Mouse (Mus musculus) kidney, postnatal 0 days (tissue): ENCODE results near the gene Gm3045. TPM values are rescaled to one million over a fixed set of nuclear protein-coding genes. Genes with fewer than 3 reads are reported as not detected.

Experiments
- ATAC-seq: fragments of 200-750 bp; cut with Nextera tagmentation; replicated peaks from 2 replicates; pipeline ENCODE4 v1.8.0; 2017; ENCODE audit warnings: low read depth, moderate number of reproducible peaks, moderate TSS enrichment, moderate library complexity; ENCODE audit not compliant: low FRiP score
- DNase-seq: peaks from one replicate; pipeline ENCODE4 v3.0.0-alpha.2; 2016; ENCODE audit warnings: low spot score
- H3K27ac ChIP-seq: fragments of 300-500 bp; sonication (generic); 2 replicates; pipeline ENCODE4 v1.5.1; 2014; ENCODE audit warnings: mild to moderate bottlenecking
- H3K27me3 ChIP-seq: fragments of 300-500 bp; sonication (generic); 2 replicates; pipeline ENCODE4 v1.6.1; 2014; ENCODE audit warnings: low read length, mixed read lengths; ENCODE audit not compliant: insufficient read depth
- H3K36me3 ChIP-seq: fragments of 300-500 bp; sonication (generic); 2 replicates; pipeline ENCODE4 v1.6.1; 2014; ENCODE audit warnings: low read length, mixed read lengths; ENCODE audit not compliant: insufficient read depth
- H3K4me1 ChIP-seq: fragments of 300-500 bp; sonication (generic); replicated peaks from 2 replicates; pipeline ENCODE4 v1.6.1; 2014; ENCODE audit warnings: antibody characterized with exemption, low read length, mixed read lengths; ENCODE audit not compliant: insufficient read depth
- H3K4me2 ChIP-seq: fragments of 300-500 bp; sonication (generic); 2 replicates; pipeline ENCODE4 v1.6.1; 2014; ENCODE audit warnings: mild to moderate bottlenecking, low read length, moderate library complexity, mixed read lengths
- H3K4me3 ChIP-seq: fragments of 300-500 bp; sonication (generic); replicated peaks from 2 replicates; pipeline ENCODE4 v1.5.1; 2014; ENCODE audit warnings: low read depth, low read length
- H3K9ac ChIP-seq: fragments of 300-500 bp; sonication (generic); 2 replicates; pipeline ENCODE4 v1.6.1; 2014; ENCODE audit warnings: low read depth, low read length
- H3K9me3 ChIP-seq: fragments of 300-500 bp; sonication (generic); replicated peaks from 2 replicates; pipeline ENCODE4 v1.6.1; 2016; ENCODE audit warnings: low read length, inconsistent platforms, mixed read lengths
- CTCF ChIP-seq: IDR thresholded peaks from 2 replicates; pipeline ENCODE4 v1.5.1; 2016; ENCODE audit warnings: antibody characterized with exemption, low read depth, mild to moderate bottlenecking, moderate library complexity
- WGBS: fragments of 180-500 bp; shearing (Covaris S2); extraction: QIAGEN DNeasy Blood & Tissue Kit; methylation state at CpG from one replicate; pipeline ENCODE4 v1.1.7; 2014; 5-methylcytosine and 5-hydroxymethylcytosine counted together
- polyA plus RNA-seq: library from polyadenylated mRNA; unstranded; fragments of >200 nt; fragmentation: Nextera tagmentation; extraction: Ambion mirVana; gene quantifications from 2 replicates; pipeline ENCODE4 v1.2.1, GENCODE M21; 2015

The Gm3045 gene
- polyA plus RNA-seq, 1 experiment from 2014 or later = not detected

GRCm38 (mm10) chr13:56449239-56450030 is 23.0 kb downstream of the Gm3045 start:
- Histone ChIP-seq H3K9me3 (no peaks in the 10 kb centered on the region), H3K9ac (no peak overlapping the region), H3K4me1 (no peaks in the 10 kb centered on the region), H3K27me3 (no peaks in the 10 kb centered on the region), H3K36me3 (no peaks in the 10 kb centered on the region), H3K4me3 (no peak overlapping the region), H3K27ac (0 out of 2 replicates have a peak overlapping the region, but pooled peaks have one; percentile 5), H3K4me2 (no peak overlapping the region)
- no peak for TF ChIP-seq CTCF
- ATAC-seq = no peak
- 69% methylated on average over 10 of the region's 10 CpGs for WGBS
- DNase-seq = no peak

- H3K4me2 ChIP-seq = no peak overlapping the region
- H3K4me1 ChIP-seq = no peaks in the 10 kb centered on the region
- DNase-seq (no peak), ATAC-seq (no peak; the same call in 1 of the 2 replicates)
- H3K9ac ChIP-seq = no peak overlapping the region
- no peaks in the 10 kb centered on the region for H3K9me3 ChIP-seq
- H3K27me3 ChIP-seq = no peaks in the 10 kb centered on the region
- H3K36me3 ChIP-seq = no peaks in the 10 kb centered on the region
- 0 out of 2 replicates have a peak overlapping the region, but pooled peaks have one; percentile 5 for H3K27ac ChIP-seq
- H3K4me3 ChIP-seq = no peak overlapping the region
- peak; percentile 44; the same call in 1 of the 2 replicates for TF ChIP-seq CTCF
- 80% methylated on average over 8 of the region's 8 CpGs for WGBS
Observed at GRCm38 (mm10) chr13:56450035-56450434, 23.6 kb downstream of the Gm3045 start.

DNA sequence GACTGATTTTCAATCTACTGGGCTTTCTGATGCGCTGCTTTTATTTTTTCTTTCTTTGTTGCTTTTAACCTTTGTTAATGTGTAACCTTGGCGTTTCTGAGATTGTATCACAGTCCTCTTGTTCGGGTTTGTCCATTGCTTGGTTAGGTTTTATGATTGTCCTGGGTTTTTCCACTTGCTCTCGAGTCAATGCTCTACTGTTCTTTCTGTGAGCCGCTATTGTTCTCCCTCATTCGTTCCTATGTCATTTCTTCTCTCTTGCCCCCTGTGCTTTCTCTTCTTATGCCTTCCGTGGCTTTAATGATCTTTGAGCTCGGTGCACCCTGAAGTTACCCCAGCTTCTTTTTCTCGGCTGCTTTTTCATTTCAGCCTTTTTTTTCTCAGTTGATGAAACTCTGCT is 31.6 kb downstream of the Gm3045 start:
- H3K9me3 ChIP-seq = no peaks in the 10 kb centered on the region
- no peaks in the 10 kb centered on the region for H3K36me3 ChIP-seq
- 41% methylated on average over 9 of the region's 9 CpGs for WGBS
- H3K27me3 ChIP-seq = no peaks in the 10 kb centered on the region
- ATAC-seq (peak; percentile 49; the same call in 1 of the 2 replicates), DNase-seq (peak; percentile 26)
- no peak for TF ChIP-seq CTCF
- H3K9ac ChIP-seq = no peak overlapping the region
- H3K4me1 ChIP-seq = no peaks in the 10 kb centered on the region
- H3K4me3 ChIP-seq = no peak overlapping the region
- peak overlapping the region; percentile 23; the same call in 1 of the 2 replicates for H3K4me2 ChIP-seq
- H3K27ac ChIP-seq = peak overlapping the region; percentile 39

DNA sequence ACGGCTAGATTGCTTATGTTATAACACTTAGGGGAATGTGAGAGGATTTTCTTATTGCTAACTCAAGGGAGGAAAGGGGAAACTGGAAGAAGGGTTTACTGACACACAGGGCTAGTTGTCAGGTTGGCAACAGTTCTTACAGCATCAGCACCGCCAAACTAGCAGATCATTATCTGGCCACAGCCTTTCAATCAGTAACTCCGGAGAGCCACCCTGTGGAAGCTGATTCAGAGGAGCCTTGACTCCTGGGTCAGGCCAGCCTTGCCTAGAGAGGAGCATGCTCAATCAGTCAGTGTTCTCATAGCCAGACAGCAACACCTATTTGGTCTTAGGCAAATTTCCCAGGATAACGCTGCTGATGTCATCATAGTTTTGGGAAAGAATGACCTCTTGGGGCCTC is 35.1 kb downstream of the Gm3045 start:
- Histone ChIP-seq H3K4me2 (no peak overlapping the region), H3K9me3 (no peaks in the 10 kb centered on the region), H3K36me3 (no peaks in the 10 kb centered on the region), H3K27ac (no peak overlapping the region), H3K4me1 (no peaks in the 10 kb centered on the region), H3K27me3 (no peaks in the 10 kb centered on the region), H3K9ac (no peak overlapping the region), H3K4me3 (no peak overlapping the region)
- TF ChIP-seq CTCF = no peak
- no peak for ATAC-seq
- no peak for DNase-seq
- 75% methylated on average over 4 of the region's 4 CpGs for WGBS

GRCm38 (mm10) chr13:56462791-56463190 is 36.4 kb downstream of the Gm3045 start:
- no peak overlapping the region for H3K4me2 ChIP-seq
- no peak for TF ChIP-seq CTCF
- H3K27ac ChIP-seq = no peak overlapping the region
- no peaks in the 10 kb centered on the region for H3K27me3 ChIP-seq
- H3K36me3 ChIP-seq = no peaks in the 10 kb centered on the region
- H3K9me3 ChIP-seq = no peaks in the 10 kb centered on the region
- ATAC-seq (no peak), DNase-seq (no peak)
- H3K4me1 ChIP-seq = no peaks in the 10 kb centered on the region
- no peak overlapping the region for H3K4me3 ChIP-seq
- 84% methylated on average over 4 of the region's 4 CpGs for WGBS
- H3K9ac ChIP-seq = no peak overlapping the region

DNA sequence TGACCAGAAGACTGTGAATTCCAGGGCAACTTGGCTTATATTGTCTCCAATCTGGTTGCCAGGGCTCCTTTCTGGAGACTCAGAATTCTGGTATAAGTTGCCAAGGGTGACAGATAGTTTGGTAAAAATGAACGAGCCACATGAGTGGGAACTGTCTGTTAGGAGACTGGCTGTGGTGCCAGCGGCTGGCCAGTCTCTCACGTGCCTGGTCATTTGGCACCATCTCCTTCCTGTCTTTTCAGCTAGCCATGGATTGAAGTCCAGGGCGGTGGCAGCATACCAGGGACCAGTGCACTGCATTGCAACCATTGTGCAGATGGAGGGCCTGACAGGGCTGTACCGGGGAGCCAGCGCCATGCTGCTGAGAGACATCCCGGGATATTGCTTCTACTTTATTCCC is 36.9 kb downstream of the Gm3045 start:
- H3K4me1 ChIP-seq = no peaks in the 10 kb centered on the region
- WGBS = 91% methylated on average over 7 of the region's 7 CpGs
- no peak overlapping the region for H3K4me3 ChIP-seq
- H3K9me3 ChIP-seq = no peaks in the 10 kb centered on the region
- H3K4me2 ChIP-seq = no peak overlapping the region
- ATAC-seq = no peak
- no peak for DNase-seq
- H3K27me3 ChIP-seq = no peaks in the 10 kb centered on the region
- H3K27ac ChIP-seq = no peak overlapping the region
- H3K9ac ChIP-seq = no peak overlapping the region
- H3K36me3 ChIP-seq = no peaks in the 10 kb centered on the region
- TF ChIP-seq CTCF = no peak
